Mouse (Mus musculus) activated CD4-positive, CD25-positive, alpha-beta regulatory T cell, adult 4 months (primary cell): ENCODE data around the gene Dlx2. TPM values are rescaled to one million over a fixed set of nuclear protein-coding genes. Genes with fewer than 3 reads are reported as not detected.

ENCODE experiments used
- ATAC-seq: one replicate; pipeline ENCODE4 v1.8.0; 2017
- polyA plus RNA-seq, 2 experiments: library from polyadenylated mRNA; unstranded; fragments of 100-300 nt; shearing (Covaris generic); gene quantifications; one replicate each; pipeline ENCODE4 v1.2.1; 2017

Gene Dlx2
- not detected for polyA plus RNA-seq

DNA sequence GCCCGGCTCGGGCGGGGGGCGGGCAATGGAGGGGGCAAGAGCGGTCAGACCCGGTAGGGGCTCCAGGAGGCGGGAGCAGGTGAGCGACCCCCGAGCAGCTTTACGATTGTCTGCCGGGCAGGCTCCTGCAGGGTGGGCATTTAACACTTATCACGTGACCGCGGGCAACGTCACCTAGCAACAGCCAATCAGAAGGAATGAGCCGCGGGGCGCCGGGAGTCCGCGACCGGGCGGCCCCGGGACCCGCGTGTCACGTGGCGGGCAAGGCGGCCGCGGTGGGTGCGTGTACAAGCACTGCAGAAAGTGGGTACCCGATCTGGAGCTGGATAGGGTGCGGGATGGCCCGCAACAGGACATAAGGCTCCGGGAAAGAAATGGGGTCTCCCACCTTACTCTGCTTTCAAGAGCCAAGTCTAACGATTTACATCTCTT lies at the start of gene Dlx2:
Gene Dlx2 (minus strand): TSS at position 115 of the 432 bp plus-strand sequence.
- no peak for ATAC-seq

DNA sequence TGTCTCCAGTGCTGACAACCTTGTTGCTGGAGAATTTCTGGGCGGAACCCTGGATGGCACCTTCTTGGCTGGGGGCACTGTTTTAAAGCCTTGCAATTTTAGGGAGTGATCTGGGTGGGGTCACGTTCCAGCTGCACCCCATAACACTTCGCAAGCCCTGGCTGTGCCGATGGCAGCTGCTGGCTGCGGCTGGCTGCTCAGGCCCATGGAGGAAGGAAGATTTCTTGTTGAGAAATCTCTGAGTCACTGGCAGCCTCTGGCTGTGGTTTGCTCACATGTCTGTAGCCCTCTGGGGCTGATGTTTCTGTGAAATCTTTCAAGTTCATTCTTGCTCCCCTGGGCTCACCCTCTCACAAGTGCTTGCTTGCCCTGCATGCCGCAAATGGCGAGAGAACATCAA lies 47.9 kb upstream of the Dlx2 start:
- ATAC-seq, result no peak

DNA sequence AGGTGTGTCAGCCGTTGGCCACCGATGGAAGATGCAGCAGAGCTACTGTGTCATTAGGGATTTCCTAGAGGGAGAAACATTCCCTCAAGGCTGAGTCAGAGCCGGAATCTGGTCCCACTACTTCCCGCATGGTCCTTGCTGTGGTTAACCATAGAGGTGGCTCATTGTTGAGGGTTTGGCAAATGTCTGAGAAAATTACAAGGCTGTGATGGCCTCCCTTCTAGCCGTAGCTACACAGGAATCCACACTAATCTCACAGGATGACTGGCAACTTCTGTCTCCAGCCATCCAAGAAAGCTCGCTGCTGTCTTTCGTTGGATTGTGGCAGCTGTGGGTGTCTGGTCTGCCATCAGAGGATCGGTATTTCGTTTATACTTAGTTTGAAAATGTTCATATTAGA lies 42.6 kb upstream of the Dlx2 start:
- no peak for ATAC-seq

DNA sequence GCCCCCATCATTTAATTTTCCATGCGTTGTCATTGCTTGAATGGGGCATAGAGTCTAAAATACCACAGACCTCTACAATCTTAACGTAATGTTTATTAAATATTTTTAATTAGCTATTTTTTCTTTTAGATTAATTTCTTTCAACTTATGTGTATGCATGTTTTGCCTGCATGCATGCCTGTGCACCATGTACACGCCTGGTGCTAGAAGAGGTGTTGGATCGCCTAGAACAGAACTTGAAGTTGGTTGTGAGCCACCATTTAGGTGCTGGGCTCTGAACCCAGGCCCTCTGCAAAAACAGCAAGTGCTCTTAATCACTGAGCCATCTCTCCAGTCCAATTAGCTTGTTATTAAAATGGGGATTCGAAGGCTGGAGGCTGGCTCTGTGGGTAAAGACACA lies 34.9 kb upstream of the Dlx2 start:
- ATAC-seq, result no peak

DNA sequence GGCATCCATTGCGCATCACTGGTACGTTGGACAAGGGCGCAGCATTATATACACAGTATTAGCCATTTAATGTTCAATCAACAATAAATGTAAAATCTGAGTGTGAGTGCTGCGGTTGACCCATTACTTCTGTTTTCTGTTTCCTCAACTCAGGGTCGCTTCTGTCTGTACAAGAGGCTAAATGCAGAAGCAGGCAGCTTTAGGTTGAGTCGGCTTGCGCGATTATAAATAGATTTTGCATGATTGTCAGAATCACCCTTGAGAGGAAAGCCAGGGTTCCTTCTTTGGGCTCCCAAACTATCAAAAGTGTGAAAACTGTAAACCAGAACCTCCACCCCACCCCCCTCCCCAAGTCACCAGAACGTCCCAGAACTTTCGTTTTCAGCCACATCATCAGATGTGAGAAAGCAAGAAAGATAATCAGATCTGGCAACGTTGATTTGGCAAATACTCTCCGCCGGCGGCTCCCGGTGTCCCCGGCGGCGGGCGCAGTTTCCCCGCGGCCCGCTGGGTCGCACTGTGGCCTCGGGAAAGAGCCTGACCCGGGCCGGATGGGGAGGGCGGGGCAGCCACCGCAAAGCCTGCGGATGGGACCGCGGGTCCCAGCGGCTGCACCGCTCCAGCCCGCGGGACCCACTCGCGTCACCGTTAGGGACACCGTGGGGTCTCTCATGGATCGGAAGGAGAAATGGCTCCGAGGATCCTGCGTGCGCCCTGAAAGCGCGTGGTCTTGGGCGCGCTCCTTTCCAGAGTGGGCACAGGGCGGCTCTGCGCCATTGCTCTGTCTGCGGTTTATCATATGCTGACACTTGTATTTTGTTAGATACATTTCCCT lies 34.3 kb upstream of the Dlx2 start:
- peak; percentile 72 for ATAC-seq

DNA sequence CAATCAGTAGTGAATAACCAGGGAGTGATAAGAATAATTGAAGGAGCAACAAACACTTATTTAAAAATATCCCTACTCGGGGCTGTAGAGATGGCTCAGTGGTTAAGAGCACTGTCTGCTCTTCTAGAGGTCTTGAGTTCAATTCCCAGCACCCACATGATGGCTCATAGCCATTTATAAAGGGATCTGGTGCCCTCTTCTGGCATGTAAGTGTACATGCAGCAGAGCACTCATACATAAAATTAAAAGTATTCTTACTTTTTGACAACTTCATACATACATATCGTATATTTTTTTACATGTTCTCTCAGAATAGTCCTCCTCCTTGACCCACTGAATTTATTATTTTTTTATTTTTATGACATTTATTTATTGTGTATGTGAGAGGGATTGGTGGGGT lies 30.5 kb upstream of the Dlx2 start:
- no peak for ATAC-seq

DNA sequence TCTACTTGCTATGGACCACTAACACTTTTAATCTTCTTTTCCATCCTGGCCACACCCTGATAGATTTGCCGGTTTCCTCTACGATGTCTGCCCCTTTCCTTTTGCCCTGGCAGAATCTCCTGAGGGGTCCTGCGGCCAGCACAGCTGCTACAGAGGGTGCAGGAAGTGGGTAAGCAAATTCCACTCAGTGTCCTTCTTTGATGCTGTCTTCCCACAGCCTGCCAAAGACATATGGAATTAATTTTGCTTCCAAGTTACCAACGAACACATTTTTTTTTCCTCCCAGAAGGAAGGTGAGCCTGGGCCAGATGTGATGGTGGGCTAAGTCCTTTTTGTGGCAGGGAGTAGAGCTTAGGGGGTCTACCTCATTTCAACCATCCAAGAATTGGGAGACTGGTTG lies 27.2 kb upstream of the Dlx2 start:
- no peak for ATAC-seq

DNA sequence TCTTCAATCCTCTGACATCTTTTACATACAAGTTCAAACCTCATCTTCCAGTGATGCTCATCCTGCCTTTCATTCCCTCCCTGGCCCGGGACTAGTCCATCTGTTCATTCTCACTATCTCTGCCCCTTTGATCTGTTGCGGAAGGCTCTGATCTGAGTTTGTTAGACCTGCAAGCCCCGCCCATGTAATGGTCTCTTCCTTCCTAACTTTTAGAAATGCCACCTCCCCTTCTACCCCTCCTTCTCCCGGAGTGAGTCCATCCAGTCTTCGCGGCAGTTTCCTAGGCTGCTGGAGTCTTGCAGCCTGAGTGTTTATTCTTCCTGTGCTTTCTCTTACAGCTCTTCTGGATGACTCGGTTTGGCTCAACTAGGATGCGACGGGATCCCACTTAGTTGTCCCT lies 19.9 kb upstream of the Dlx2 start:
- ATAC-seq, result no peak

DNA sequence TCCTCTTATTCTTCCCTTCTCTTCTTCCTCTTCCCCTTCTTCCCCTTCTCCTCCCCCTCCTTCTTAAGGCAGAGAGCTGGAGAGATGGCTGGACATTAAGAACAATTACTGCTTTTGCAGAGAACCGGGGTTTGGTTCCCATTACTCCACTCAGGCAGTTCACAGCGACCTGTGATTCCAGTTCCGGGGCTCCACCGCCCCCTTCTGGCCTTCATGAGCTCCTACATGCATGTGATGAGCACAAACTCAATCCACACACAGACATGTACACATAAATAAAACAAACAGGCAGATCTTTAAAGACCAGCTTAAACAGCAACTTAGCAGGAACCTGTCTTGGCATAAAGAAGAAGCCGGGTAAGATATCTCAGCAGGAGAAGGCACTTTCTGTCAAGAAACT lies 9.5 kb upstream of the Dlx2 start:
- ATAC-seq, result no peak

DNA sequence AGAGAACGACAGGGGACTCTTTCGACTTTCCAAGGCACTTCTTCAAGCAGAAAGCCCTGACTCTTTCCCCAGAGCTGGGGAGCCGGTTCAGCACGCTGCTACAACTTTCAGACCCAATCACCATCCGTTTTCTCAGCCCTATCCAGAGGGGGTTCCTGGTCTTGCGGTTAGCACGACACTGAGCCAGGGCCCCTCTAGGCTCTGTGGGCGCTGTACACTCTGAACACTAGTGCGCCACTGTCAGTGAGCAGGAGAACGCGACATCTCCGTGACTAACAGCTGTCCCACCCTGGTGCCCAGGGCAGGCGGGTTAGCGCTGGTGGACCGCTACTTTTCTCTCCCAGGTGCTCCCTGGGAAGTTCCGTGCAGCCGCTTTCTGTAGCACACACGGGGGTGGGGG lies 5.2 kb upstream of the Dlx2 start:
- no peak for ATAC-seq

DNA sequence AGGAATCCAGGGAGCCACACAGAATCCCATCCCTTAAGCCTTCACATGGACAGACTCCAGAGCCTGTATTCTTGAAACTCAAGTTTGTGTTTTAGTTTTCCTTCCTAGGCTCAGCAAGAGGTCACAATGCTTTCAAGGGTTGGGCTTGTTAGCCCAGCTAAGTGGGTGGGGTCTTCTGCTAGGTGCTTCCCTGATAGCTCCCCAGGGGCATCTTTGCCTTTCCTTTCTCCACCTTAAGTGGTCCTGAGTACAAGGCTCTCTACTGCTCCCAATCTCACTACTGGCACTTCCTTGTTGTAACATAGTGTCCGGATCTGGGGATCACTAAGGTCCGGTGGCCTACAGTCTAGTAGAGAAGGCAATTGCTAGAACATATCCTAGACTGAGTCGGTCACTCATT lies 3.8 kb upstream of the Dlx2 start:
- no peak for ATAC-seq

DNA sequence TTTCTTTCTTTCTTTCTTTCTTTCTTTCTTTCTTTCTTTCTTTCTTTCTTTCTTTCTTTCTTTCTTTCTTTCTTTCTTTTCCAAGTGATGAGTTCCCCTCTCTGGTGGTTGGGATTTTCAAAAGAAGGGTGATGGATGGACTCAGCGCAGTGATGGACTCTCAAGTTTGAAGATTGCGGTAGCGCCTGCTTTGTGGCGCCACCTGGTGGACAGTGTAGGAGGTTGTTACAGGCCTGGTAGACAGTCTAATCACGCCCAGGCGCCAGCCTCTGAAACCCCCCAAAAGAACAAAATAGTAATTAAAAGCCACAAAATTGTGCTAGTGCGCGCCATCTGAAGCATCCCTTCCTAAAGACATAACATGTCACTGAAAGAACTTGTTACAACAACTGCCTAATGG lies 1.3 kb upstream of the Dlx2 start:
- no peak for ATAC-seq

DNA sequence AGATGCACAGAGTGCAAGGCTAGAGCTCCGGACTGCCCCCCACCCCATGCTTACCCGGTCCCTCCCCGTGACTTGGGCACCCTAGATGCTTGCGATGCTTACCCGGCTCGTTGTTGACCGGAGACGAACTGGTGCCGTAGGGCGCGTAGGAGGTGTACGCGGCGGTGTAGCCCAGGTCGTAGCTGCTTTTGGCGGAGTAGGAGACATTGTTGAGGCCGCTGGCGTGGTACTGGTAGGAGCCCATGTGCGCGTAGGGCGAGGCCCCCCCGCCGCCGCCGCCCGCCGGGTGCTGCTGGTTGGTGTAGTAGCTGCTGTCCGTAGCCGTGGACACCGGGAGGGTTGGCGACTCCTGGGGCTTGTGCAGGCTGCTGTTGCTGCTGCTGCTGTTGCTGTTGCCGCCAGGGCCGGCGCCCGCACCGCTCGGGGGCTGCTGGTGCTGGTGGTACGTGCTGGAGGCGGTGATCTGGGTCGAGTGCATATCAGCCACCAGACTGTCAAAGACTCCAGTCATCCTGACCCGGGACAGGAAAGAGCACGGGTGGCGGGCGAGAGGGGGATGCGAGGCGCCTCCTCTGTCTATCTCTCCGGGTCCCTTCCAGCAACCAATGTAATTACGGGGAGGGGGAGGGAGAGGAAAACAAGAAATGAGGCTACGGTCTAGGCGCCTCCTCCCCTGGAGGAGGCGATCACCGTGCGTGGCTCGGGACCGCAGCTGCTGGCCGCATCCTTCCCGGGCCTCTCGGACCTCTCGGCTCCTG lies 493 bp downstream of the Dlx2 start:
- ATAC-seq, result peak; percentile 20

DNA sequence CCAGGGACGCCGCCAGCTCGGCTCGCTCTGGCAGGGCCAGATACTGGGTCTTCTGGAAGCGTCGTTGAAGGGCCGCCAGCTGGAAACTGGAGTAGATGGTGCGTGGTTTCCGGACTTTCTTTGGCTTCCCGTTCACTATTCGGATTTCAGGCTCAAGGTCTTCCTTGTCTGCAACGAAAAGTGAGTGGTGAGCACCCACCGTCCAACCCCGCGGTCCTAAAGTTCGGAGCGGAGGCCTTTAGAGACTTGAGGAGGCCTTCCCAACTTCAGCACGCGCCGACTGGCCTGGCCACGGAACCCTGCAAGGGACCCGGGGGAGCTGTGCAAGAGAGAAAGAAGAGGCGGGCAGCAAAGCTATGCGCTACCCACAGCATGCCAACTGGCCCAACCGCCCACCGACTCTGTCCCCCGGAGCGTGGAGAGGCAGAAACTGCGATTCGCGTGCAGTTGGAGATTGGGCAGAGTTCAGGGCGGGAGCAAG lies 1.1 kb downstream of the Dlx2 start:
- ATAC-seq, result no peak

DNA sequence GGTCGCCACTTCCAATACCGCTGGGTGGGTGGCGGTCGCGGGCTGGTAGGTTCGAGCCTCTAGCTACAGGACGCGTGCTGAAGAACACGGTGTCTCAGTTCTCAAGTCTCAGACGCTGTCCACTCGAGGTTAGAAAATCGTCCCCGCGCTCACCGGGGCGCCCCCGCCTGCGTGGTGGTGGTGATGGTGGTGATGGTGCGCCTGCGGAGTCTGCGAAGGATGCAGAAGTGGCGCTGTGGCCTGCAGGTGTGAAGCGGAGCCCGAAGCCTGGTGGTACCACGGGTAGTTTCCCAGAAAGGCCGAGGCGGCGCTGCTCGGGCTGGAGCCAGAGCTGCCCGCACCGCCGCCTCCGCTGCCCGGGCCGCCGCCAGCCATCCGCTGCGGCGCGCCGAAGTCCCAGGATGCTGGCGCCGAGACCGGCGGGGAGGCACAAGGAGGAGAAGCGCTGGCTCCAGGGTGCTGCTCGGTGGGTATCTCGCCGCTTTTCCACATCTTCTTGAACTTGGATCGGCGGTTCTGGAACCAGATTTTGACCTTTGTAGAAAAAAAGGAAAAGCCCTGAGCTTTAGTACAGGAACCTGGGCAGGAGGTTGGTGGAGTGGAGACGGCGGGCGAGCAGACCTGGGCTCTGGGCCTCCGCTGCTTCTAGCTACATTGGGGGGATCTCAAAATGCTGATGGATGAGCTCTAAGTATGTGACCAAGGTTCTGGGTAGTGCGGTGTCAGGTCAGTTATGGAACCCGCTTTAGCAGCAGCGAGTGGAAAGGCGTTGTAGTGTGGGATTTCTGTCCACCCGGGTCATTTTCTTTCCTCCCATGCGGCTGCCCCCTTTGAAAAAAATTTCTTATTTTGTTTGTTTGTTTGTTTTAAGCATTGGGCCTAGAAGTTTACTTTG lies 1.9 kb downstream of the Dlx2 start:
- no peak for ATAC-seq

DNA sequence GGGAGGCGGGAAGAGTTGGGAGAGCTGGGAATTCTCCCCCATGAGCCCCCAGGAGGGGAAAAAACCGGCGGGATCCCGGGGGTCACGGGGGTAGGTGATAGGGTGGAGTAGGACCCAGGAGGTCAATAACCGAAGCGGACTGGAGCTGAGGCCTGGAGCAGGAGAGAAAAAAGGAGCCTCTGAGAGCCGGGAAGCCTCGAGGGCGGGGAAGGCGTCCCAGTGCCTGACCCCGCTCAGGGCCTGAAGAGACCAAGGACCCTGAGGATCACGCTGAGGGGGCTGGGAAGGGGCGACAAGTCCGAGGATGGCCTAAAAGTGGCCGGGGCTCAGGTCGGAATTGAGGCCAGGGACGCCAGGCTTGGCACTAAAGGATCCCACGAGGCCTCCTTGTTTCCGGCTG lies 2.6 kb downstream of the Dlx2 start:
- ATAC-seq, result no peak

DNA sequence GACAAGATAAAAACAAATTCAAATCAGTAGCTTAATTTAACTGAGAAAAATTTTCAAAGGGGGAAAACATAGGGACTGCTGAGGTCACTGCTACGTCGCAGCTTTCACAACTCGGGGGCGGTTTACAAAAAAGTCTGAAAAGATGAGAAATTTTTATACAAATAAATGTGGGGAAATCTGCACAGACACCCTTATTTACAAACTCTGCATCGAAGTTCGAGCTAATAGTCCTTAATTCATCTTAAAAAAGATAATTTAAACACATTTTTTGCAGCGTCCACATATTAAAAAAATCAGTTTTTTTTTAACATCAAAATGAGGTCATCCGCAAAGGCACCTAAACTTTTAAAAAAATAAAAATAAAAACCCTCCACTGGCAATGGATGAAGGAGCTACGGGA lies 3.0 kb downstream of the Dlx2 start:
- ATAC-seq, result no peak

DNA sequence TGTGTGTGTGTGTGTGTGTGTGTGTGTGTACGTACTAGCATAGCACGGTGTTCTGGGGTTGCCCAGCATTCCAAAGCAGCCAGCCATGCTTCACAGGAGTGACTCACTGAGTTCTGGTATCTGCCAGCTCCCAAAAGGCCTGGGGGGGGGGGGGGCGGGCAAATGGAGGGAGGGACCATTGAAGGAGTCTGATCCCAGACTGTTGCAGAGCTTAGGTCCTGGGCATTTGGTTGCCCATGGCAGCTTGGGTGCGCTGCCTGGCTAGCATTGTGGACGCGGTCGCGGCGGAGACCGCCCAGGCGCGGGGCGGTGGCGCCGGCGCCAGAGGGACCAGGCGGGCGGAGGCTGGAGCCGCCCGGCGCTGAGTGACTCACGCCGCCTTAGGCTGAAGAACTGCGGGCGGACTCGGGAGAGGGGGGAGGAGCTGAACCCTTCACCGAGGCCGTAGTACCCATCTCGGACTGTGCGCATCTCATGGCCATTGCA lies 3.7 kb downstream of the Dlx2 start:
- ATAC-seq, result no peak

DNA sequence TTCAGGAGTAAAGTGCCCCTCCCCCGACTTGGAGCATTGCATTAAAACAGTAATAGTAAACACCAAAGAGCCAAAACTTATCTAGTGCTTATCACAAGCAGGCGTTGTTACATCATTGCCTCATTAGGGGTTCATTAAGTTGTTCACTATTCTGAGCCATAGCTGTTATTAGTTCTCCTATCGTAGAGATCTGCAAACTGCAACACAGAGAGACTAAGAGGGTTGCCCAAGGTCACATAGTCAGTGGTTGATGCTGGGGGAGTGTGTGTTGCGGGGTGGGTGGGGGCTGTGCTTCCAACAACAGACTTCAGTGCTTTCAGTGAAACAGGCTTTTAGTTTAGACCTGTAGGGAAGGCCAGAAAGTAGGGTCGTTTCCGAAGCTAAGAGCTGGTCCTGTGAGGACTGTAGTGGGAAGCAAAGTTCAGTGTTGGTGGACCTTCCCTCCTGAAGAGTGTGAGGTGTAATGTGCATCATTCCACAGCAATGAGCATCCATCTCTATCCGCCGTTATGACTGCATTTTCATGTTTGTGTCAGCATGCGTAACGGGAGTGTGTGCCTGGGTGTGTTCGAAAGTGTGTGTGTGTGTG lies 4.2 kb downstream of the Dlx2 start:
- no peak for ATAC-seq

DNA sequence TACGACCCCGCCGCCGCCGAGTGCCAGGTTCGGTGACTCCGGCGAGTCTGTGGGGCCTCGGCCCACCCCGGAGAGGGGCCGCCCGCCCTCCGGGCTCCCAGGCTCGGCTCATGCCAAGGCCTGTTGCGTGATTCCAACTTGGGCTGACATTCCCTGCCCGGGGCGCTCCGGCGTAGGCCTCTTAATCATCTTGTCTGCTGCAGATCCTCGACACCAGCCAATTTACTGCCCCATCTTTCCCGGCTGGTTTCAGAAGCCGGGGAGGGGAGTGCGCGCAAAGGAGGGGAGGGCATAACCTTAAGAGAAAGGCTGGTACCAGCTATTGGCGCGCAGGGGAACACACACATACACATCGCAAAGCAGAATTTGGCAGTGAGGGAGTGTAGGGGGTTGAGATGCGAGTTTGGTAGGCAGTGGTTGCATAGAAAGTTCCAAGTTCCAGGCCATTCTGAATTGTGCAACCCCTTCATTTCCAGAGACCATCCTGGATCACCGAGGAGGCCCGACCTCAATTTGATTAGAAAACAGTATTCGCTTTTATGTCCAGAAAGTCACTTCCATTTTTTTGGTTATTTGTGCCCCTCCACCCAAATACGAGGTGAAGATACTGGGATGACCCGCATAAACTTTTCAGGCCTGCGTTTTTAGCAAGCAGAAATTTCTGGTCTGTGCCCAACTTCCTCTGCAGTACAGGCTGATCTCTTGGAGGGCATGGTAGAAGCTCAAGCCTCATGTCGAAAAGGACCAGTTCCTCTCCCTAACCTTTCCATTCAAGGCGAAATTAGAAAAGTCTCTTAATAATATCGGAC lies 4.9 kb downstream of the Dlx2 start:
- no peak for ATAC-seq

DNA sequence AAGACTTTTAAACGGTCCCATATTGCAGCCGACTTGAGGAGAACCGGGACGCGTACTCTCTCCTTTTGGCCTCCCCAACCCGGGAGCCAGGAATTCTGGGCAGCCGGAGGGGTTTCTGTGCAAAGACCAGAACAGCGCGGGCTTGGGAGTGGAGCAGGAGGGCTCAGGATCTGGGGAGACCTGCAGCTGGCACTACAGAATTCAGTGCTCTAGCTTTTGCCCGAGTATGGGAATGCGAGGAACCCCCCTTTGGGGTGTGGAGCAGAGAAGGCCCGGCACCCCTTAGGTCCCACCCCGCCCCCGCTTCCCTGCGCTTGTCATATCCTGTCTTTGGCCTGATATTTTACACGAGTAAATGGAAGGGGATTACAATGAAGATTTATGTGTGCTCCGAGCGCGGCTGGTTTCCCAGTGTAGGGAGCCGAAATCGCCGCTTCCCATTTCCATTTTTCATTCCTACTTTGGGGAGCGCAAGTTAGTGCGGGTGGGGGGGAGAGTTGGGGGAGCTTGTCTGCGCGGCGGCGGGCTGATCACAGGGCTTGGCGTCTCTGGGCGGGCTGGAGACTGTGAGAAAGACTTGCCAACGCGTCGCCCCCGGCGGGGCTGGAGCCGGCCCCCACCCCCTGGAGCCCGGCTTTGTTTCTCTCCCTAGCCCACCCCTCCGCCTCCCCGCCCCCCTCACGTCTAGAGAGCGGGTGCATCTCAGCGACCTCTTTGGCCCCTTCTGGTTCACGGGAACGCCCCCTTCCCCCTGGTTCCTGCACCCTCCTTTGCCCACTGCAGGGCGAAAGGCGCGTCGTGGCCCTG lies 5.7 kb downstream of the Dlx2 start:
- ATAC-seq, result no peak
